Mouse (Mus musculus) gastrocnemius, postnatal 4 days (tissue): ENCODE data around the gene Hilpda. TPM values are rescaled to one million over a fixed set of nuclear protein-coding genes. Genes with fewer than 3 reads are reported as not detected.

Experiments
- DNase-seq, 2 experiments: peaks; one replicate each; pipeline ENCODE4 v3.0.0; 2021 to 2022; ENCODE audit warnings: low spot score in 2 of 2, mixed read lengths in 2 of 2
- total RNA-seq, 2 experiments: library from RNA; stranded (reverse); gene quantifications; 2 replicates each; pipeline ENCODE4 v1.2.3; 2021

The Hilpda gene
- total RNA-seq, 2 experiments from 2014 or later: 7.5 to 9.5 TPM

- no peak for DNase-seq
These were observed 1.3 kb upstream of the Hilpda start for GRCm38 (mm10) chr6:29270961-29271360.

GRCm38 (mm10) chr6:29276746-29277145 is 4.5 kb downstream of the Hilpda start:
- no peak for DNase-seq

GRCm38 (mm10) chr6:29278513-29279267 is 6.4 kb downstream of the Hilpda start:
- DNase-seq: peak in 1 of 2 experiments; percentile 34

- DNase-seq: no peak
These were observed 7.0 kb downstream of the Hilpda start, which contains the start of gene Fam71f2 for GRCm38 (mm10) chr6:29279293-29279692. TSS of gene Fam71f2 (plus strand) at chr6:29279593.

- DNase-seq: no peak
These were observed 8.4 kb downstream of the Hilpda start for GRCm38 (mm10) chr6:29280671-29281070.

GRCm38 (mm10) chr6:29286870-29287269 is 14.6 kb downstream of the Hilpda start:
- DNase-seq: no peak

GRCm38 (mm10) chr6:29287481-29287880 is 15.2 kb downstream of the Hilpda start:
- no peak for DNase-seq

GRCm38 (mm10) chr6:29287944-29288343 is 15.7 kb downstream of the Hilpda start:
- DNase-seq: no peak

GRCm38 (mm10) chr6:29288651-29289050 is 16.4 kb downstream of the Hilpda start:
- DNase-seq: no peak

GRCm38 (mm10) chr6:29299112-29299511 is 26.8 kb downstream of the Hilpda start:
- no peak for DNase-seq

- no peak for DNase-seq
These were observed 31.0 kb downstream of the Hilpda start for GRCm38 (mm10) chr6:29303251-29303650.

GRCm38 (mm10) chr6:29303726-29304125 is 31.4 kb downstream of the Hilpda start:
- DNase-seq: no peak

- no peak for DNase-seq
These were observed 33.2 kb downstream of the Hilpda start for GRCm38 (mm10) chr6:29305462-29305861.

- no peak for DNase-seq
These were observed 36.7 kb downstream of the Hilpda start for GRCm38 (mm10) chr6:29308846-29309605.

- no peak for DNase-seq
These were observed 41.5 kb downstream of the Hilpda start for GRCm38 (mm10) chr6:29313690-29314202.

- DNase-seq: no peak
These were observed 45.0 kb downstream of the Hilpda start for GRCm38 (mm10) chr6:29317286-29317685.

GRCm38 (mm10) chr6:29317941-29318340 is 45.7 kb downstream of the Hilpda start:
- DNase-seq: no peak

- DNase-seq: peak in 1 of 2 experiments; percentile 23
These were observed 46.6 kb downstream of the Hilpda start, which contains the start of gene Fam71f1 for GRCm38 (mm10) chr6:29318879-29319278. TSS of gene Fam71f1 (plus strand) at chr6:29319140.

- DNase-seq: no peak
These were observed 49.3 kb downstream of the Hilpda start for GRCm38 (mm10) chr6:29321586-29321985.

- no peak for DNase-seq
These were observed 49.9 kb downstream of the Hilpda start for GRCm38 (mm10) chr6:29322147-29322546.

- DNase-seq: no peak
These were observed 50.4 kb downstream of the Hilpda start for GRCm38 (mm10) chr6:29322735-29323134.
